Mouse (Mus musculus) forebrain, embryonic 16.5 days (tissue): ENCODE results near the gene Mios. TPM values are rescaled to one million over a fixed set of nuclear protein-coding genes. Genes with fewer than 3 reads are reported as not detected.

Experiments used
- ATAC-seq: fragments of 200-750 bp; cut with Nextera tagmentation; 2 replicates; pipeline ENCODE4 v1.8.0; 2017; ENCODE audit warnings: mild to moderate bottlenecking, moderate library complexity
- H3K27ac ChIP-seq: fragments of 300-500 bp; sonication (generic); 2 replicates; pipeline ENCODE4 v1.5.1; 2014; ENCODE audit warnings: low read length, control low read depth
- H3K27me3 ChIP-seq: fragments of 300-500 bp; sonication (generic); replicated peaks from 2 replicates; pipeline ENCODE4 v1.6.1; 2014; ENCODE audit warnings: low read length; ENCODE audit not compliant: control insufficient read depth, insufficient read depth
- H3K36me3 ChIP-seq: fragments of 300-500 bp; sonication (generic); 2 replicates; pipeline ENCODE4 v1.6.1; 2014; ENCODE audit not compliant: control insufficient read depth, insufficient read depth
- H3K4me1 ChIP-seq: fragments of 300-500 bp; sonication (generic); replicated peaks from 2 replicates; pipeline ENCODE4 v1.6.1; 2014; ENCODE audit warnings: low read length; ENCODE audit not compliant: control insufficient read depth, insufficient read depth
- H3K4me2 ChIP-seq: fragments of 300-500 bp; sonication (generic); 2 replicates; pipeline ENCODE4 v1.6.1; 2014; ENCODE audit warnings: mild to moderate bottlenecking, low read length, control low read depth
- H3K4me3 ChIP-seq: fragments of 300-500 bp; sonication (generic); replicated peaks from 2 replicates; pipeline ENCODE4 v1.5.1; 2014; ENCODE audit warnings: mild to moderate bottlenecking, low read length, control low read depth
- H3K9ac ChIP-seq: fragments of 300-500 bp; sonication (generic); replicated peaks from 2 replicates; pipeline ENCODE4 v1.6.1; 2014; ENCODE audit warnings: low read depth, low read length, control low read depth
- H3K9me3 ChIP-seq: fragments of 300-500 bp; sonication (generic); 2 replicates; pipeline ENCODE4 v1.6.1; 2016; ENCODE audit warnings: low read length; ENCODE audit not compliant: control insufficient read depth
- WGBS: fragments of 180-500 bp; shearing (Covaris S2); extraction: QIAGEN DNeasy Blood & Tissue Kit; methylation state at CpG from one replicate; pipeline ENCODE4 v1.1.7; 2014; 5-methylcytosine and 5-hydroxymethylcytosine counted together
- polyA plus RNA-seq: library from polyadenylated mRNA; unstranded; fragments of >200 nt; fragmentation: Nextera tagmentation; extraction: Ambion mirVana; gene quantifications from 2 replicates; pipeline ENCODE4 v1.2.1, GENCODE M21; 2015

The Mios gene
- 26.0 and 28.8 TPM in 2 replicates for polyA plus RNA-seq

- Histone ChIP-seq H3K27ac (peak within 1 kb of the TSS; percentile 90), H3K9ac (peak within 1 kb of the TSS; percentile 94), H3K27me3 (no peaks in the 10 kb centered on the region), H3K4me3 (peak within 1 kb of the TSS; percentile 94), H3K4me2 (peak within 1 kb of the TSS; percentile 55), H3K9me3 (no peaks in the 10 kb centered on the region), H3K36me3 (no peaks in the 10 kb centered on the region), H3K4me1 (peaks cover 8% of the 10 kb centered on the region)
- under 1% methylated on average over 87 of the region's 90 CpGs for WGBS
- ATAC-seq: peak; percentile 98
Observed at GRCm38 (mm10) chr6:8209047-8209865, at the start of gene Mios. Mios (plus strand) TSS chr6:8209222.

GRCm38 (mm10) chr6:8160001-8160400 is 49.0 kb upstream of the Mios start:
- H3K27me3 ChIP-seq: no peaks in the 10 kb centered on the region
- 61% methylated on average over 2 of the region's 2 CpGs for WGBS

GRCm38 (mm10) chr6:8164741-8165140 is 44.3 kb upstream of the Mios start:
- ATAC-seq: no peak
- Histone ChIP-seq H3K27me3 (no peaks in the 10 kb centered on the region), H3K4me2 (no peak overlapping the region), H3K36me3 (no peaks in the 10 kb centered on the region), H3K27ac (no peak overlapping the region), H3K9ac (no peak overlapping the region), H3K4me3 (no peak overlapping the region), H3K4me1 (no peaks in the 10 kb centered on the region), H3K9me3 (no peaks in the 10 kb centered on the region)
- 52% methylated on average over 1 of the region's 1 CpGs for WGBS

More at GRCm38 (mm10) chr6:8160001-8160400, 49.0 kb upstream of the Mios start:
- no peak overlapping the region for H3K27ac ChIP-seq
- no peak overlapping the region for H3K9ac ChIP-seq
- no peak for ATAC-seq
- H3K36me3 ChIP-seq: no peaks in the 10 kb centered on the region
- no peaks in the 10 kb centered on the region for H3K9me3 ChIP-seq
- H3K4me2 ChIP-seq: no peak overlapping the region
- H3K4me1 ChIP-seq: no peaks in the 10 kb centered on the region
- H3K4me3 ChIP-seq: no peak overlapping the region

- no peaks in the 10 kb centered on the region for H3K36me3 ChIP-seq
Observed at GRCm38 (mm10) chr6:8172101-8172500, 36.9 kb upstream of the Mios start.

GRCm38 (mm10) chr6:8174062-8174461 is 35.0 kb upstream of the Mios start:
- H3K4me3 ChIP-seq: no peak overlapping the region
- no peak overlapping the region for H3K9ac ChIP-seq
- no peak overlapping the region for H3K27ac ChIP-seq
- WGBS: 66% methylated on average over 2 of the region's 2 CpGs
- peaks cover 8% of the 10 kb centered on the region for H3K4me1 ChIP-seq
- no peaks in the 10 kb centered on the region for H3K9me3 ChIP-seq
- no peak for ATAC-seq
- no peaks in the 10 kb centered on the region for H3K36me3 ChIP-seq
- no peak overlapping the region for H3K4me2 ChIP-seq
- no peaks in the 10 kb centered on the region for H3K27me3 ChIP-seq

More at GRCm38 (mm10) chr6:8172101-8172500, 36.9 kb upstream of the Mios start:
- 80% methylated on average over 1 of the region's 1 CpGs for WGBS
- no peak overlapping the region for H3K9ac ChIP-seq
- no peaks in the 10 kb centered on the region for H3K9me3 ChIP-seq
- no peak for ATAC-seq
- H3K4me3 ChIP-seq: no peak overlapping the region
- H3K27ac ChIP-seq: no peak overlapping the region
- no peak overlapping the region for H3K4me2 ChIP-seq
- no peaks in the 10 kb centered on the region for H3K27me3 ChIP-seq
- no peaks in the 10 kb centered on the region for H3K4me1 ChIP-seq

GRCm38 (mm10) chr6:8175346-8175745 is 33.7 kb upstream of the Mios start:
- Histone ChIP-seq H3K4me2 (no peak overlapping the region), H3K4me1 (peaks cover 8% of the 10 kb centered on the region), H3K9ac (no peak overlapping the region), H3K4me3 (no peak overlapping the region), H3K27ac (no peak overlapping the region), H3K9me3 (no peaks in the 10 kb centered on the region), H3K27me3 (no peaks in the 10 kb centered on the region), H3K36me3 (no peaks in the 10 kb centered on the region)
- WGBS: 97% methylated on average over 7 of the region's 7 CpGs
- ATAC-seq: no peak

- Histone ChIP-seq H3K36me3 (no peaks in the 10 kb centered on the region), H3K27ac (no peak overlapping the region), H3K4me3 (no peak overlapping the region), H3K4me1 (peaks cover 8% of the 10 kb centered on the region), H3K4me2 (no peak overlapping the region), H3K27me3 (no peaks in the 10 kb centered on the region), H3K9ac (no peak overlapping the region), H3K9me3 (no peaks in the 10 kb centered on the region)
- no peak for ATAC-seq
- WGBS: 87% methylated on average over 2 of the region's 2 CpGs
Observed at GRCm38 (mm10) chr6:8176116-8176515, 32.9 kb upstream of the Mios start.

- no peaks in the 10 kb centered on the region for H3K9me3 ChIP-seq
- H3K4me2 ChIP-seq: peak overlapping the region; percentile 45
- H3K27me3 ChIP-seq: no peaks in the 10 kb centered on the region
- peak; percentile 73 for ATAC-seq
- peak overlapping the region; percentile 15; the same call in 1 of the 2 replicates for H3K4me3 ChIP-seq
- H3K27ac ChIP-seq: peak overlapping the region; percentile 55
- peaks cover 8% of the 10 kb centered on the region for H3K4me1 ChIP-seq
- H3K9ac ChIP-seq: peak overlapping the region; percentile 51; the same call in 1 of the 2 replicates
- WGBS: 5% methylated on average over 10 of the region's 10 CpGs
- H3K36me3 ChIP-seq: no peaks in the 10 kb centered on the region
Observed at GRCm38 (mm10) chr6:8178397-8178941, 30.6 kb upstream of the Mios start.

GRCm38 (mm10) chr6:8188599-8189233 is 20.3 kb upstream of the Mios start:
- 100% methylated on average over 2 of the region's 3 CpGs for WGBS
- Histone ChIP-seq H3K9ac (no peak overlapping the region), H3K4me2 (no peak overlapping the region), H3K4me1 (no peaks in the 10 kb centered on the region), H3K36me3 (no peaks in the 10 kb centered on the region), H3K27me3 (no peaks in the 10 kb centered on the region), H3K27ac (no peak overlapping the region), H3K9me3 (no peaks in the 10 kb centered on the region), H3K4me3 (no peak overlapping the region)
- peak; percentile 83 for ATAC-seq
